Mouse (Mus musculus) mature B cell (primary cell): ENCODE measurements around the gene Fam167b.
"Not testable (repeated sequence)": the region's sequence is repeated elsewhere in the genome, so short reads cannot be mapped to it uniquely, and the experiment has no call there.

Experiments
- in situ Hi-C: fragments of 300-500 bp; cut with MboI; formaldehyde crosslinking; loops from 2 replicates; pipeline ENCODE4 v1.14.3; 2019

Fam167b gene

DNA sequence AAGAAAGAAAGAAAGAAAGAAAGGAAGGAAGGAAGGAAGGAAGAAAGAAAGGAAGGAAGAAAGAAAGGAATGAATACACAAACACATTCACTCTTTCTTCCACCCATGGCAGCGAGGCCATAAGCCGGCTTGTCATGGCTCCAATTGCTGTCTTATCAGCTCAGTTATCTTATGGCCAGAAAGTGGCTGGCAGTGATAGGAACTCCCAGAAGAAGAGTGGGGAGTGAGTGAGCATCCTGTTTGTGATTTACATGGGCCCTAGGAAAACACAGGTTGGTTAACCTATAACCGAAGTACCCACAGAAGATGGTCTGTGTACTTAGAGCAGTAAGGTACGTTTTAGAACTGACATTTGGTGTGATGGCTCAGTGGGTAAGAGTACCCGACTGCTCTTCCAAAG is 17.2 kb downstream of the Fam167b start:
- in situ Hi-C loops: no loop called here

DNA sequence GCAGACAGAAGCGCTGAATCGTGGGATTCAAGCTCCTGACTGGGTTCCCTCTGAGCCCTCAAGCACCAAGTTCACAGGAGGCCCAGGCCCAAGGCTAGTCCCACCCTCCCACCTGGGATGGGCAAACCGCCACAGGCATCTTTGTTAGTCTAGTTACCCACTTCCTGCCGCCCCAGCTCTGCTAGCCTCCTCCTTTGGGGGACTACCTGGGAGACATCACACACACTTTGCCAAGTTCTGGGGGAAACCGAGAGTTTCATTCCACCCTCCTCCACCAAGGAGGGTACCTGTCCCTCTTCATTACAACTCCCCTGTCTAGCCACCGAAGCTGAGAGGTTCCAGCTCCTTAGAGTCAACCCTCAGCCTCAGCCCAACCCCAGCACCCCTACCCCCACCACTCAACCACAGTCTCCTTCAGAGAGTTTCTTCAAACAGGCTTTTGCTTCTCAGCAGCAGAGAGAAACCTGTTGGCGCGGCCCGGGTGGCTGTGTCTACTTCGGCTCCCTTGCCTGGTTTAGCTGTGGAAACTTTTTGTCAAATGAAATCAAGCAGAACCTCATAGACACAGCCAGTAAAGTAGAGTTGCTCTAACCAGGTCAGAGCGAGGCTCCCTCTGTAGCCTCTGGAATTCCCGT is 19.9 kb downstream of the Fam167b start:
- in situ Hi-C loops: no loop called here

DNA sequence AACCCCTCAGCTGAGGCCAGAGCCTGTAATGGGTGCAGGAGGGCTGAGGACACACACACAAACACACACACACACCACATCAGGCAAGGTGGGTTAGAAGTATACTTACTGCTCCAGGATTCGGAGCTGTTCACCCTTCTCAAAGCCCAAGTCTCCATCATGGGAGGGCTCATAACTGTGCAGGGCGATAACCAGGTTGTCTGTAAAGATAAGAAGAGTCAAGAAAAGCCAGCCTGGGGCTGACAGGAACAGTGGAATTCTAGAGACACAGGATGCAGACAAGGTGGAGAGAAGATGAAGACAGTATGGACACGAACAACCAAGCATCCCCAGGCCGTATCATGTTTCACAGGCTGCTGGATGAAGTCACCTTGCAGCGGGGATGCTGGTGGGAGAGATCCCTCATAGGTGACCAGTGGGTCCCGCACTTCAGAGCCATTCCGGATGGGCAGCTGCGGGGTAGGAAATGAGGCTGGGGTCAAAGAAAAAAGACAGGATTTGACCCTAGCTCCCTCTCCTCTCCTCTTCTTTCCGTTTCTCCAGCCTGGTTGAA is 21.0 kb downstream of the Fam167b start:
- in situ Hi-C loops: no loop called here

DNA sequence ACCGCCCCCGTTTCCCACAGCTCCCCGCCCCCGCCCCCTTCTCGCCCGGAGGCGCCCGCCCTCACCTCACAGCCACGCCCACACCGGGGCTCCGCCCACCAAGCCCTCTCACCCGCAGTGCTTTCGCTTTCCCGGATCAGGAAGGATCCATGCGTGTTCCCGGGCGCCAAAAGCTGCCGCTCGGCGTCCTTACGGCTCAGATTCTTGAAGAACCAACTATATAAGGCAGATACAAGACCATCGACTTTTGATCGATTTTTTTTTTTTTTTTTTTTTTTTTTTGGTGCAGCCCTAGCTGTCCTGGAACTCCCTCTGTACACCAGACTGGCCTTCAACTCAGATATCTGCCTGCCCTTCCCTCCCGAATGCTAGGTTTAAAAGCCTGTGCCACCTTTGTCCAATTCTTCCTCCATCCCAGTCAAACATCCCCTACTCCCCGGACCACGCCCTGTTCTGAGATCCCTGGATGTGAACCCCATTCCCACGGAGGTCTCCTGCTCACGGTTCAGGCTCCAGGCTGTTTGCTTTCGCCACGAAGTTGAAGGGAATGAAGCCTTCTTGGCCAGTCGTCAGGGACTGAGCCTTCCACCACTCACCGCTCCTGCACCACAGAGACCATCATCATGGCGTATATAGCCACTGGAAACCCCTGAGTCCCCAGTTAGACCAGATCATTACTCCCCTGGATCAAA is 21.7 kb downstream of the Fam167b start:
- in situ Hi-C loops: no loop called here

DNA sequence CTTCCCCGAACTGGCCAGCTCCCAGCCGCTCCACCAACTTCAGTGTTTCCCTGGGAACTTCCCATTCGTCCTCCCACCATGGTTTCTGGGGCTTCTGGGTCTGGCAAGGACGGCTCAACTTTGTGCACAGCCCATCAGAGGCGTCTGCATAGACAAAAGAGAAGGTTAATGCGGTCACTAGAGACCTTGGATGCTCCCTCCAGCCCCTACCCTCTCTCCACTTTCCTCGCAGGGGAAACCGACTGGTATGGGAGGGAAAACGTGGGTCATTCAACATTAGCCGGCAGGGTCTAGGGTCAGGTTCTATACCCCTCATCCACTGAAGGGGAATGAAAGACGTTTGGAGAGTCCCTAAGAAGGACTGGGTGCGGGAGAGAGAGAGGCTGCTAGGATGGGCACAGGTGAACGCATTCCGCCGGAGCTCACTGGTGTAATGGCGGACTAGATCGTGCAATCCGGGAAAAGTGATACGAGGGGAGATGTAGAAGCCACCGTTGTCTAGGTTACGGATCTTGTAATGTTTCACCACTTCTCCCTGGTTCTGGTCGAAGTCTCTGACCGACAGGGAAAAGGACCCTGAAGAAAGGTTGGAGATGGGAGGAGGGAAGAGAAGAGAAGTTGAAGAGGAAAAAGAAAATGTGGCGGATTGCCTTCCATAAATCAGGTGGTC is 22.4 kb downstream of the Fam167b start:
- in situ Hi-C loops: no loop called here

DNA sequence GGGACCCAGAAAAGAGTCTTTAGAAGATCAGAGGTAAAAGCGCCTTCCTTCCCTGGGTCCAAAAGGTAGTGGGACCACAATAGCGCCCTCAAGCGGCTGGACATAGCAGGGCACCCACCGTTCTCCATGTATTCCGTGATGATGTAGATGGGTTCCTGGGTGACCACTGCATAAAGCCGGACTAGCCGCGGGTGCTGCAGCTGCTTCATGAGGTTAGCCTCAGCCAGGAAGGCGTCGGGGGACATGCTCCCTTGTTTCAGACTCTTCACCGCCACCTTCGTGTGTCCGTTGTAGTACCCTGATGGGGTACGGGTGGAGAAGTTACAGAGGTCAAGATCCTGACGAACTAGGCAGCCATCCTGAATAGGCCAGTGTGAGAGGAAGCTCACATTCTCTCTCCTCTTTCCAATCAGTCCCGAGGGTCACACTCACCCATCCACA is 22.9 kb downstream of the Fam167b start:
- in situ Hi-C loops: no loop called here

DNA sequence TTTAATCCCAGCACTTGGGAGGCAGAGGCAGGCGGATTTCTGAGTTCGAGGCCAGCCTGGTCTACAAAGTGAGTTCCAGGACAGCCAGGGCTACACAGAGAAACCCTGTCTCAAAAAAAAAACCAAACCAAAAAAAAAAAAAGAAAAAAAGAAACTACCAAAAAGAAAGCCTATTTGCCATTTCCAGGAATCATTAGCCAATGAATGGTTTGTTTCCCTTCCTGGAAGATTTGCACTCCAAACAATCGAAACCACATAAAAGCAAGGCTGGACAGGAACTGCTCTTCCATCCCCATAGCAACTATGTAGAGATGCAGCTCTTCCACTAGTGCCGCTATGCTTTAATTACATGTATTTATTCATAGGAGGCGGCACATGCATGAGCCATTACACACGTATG is 23.8 kb downstream of the Fam167b start:
- in situ Hi-C loops: not testable (repeated sequence)

DNA sequence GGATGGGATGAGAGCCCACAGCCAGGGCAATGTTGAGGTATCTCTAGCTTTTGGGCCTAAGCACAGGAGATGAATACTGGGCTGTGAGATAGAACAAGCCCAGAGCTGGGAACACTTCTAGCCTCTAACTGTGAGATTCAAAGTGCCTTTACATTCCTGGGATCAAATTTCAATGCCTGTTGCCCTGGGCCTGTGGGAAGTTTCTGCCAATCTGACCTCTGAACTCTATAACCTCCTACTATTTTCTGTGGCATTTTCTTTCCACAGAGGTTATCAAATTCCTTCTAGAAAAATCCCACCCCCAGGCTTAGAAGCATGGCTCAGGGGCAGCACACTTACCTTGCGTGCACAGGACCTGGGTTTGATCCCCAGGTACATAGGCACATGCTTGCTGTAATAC is 28.1 kb downstream of the Fam167b start:
- in situ Hi-C loops: no loop called here

DNA sequence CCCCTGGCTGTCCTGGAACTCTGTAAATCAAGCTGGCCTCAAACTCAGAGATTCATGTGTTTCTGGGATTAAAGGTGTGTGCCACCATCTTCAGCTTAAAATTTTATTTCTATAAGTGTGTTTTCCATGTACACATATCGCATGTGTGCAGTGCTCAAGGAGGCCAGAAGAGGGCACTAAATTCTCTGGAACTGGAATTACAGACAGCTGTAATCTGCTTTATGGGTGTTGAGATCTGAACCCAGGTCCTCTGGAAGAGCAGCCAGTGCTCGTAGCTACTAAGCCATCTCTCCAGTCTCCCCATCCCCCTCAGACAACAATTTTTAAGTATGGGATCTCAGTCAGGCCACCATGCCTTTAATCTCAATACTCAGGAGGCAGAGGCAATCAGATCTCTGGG is 29.0 kb downstream of the Fam167b start:
- in situ Hi-C loops: loop anchor here (10.0 kb wide), 1 partner anchor 55 kb away; the partner anchor contains the start of genes Eif3i and Tmem234

DNA sequence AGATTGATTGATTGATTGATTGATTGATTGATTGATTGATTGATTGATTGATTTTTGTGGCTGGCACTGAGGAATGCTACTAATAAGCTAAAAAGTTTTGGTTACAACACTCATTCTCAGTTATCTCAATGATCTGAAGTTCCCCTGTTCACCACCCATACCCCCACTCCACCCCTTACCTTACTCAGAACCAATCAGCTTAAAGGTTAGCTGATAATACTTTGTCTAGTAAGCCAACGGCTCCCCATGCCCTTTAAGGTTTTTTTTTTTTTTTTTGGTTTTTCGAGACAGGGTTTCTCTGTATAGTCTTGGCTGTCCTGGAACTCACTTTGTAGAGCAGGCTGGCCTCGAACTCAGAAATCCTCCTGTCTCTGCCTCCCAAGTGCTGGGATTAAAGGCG is 30.7 kb downstream of the Fam167b start:
- in situ Hi-C loops: loop anchor here (10.0 kb wide), 1 partner anchor 57 kb away; the partner anchor contains the start of genes Eif3i and Tmem234

DNA sequence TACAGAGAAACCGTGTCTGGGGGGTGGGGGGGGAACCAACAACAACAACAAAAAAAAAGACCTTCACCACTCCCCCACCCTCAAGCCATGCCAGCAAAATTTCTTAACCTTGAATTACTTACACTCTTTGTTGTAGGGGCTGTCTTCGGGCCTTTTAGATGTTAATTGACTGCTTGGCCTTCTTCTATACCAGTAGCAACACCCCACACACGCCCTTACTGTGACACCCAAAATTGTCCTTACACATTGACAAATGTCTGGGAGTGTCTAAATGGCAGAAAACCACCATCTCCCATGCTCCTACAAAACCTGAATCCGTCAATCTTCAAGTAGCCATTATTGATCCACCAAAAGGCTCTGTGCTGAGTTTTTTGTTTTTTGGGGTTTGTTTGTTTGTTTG is 34.2 kb downstream of the Fam167b start:
- in situ Hi-C loops: loop anchor here (10.0 kb wide), 1 partner anchor 61 kb away; the partner anchor contains the start of genes Eif3i and Tmem234

DNA sequence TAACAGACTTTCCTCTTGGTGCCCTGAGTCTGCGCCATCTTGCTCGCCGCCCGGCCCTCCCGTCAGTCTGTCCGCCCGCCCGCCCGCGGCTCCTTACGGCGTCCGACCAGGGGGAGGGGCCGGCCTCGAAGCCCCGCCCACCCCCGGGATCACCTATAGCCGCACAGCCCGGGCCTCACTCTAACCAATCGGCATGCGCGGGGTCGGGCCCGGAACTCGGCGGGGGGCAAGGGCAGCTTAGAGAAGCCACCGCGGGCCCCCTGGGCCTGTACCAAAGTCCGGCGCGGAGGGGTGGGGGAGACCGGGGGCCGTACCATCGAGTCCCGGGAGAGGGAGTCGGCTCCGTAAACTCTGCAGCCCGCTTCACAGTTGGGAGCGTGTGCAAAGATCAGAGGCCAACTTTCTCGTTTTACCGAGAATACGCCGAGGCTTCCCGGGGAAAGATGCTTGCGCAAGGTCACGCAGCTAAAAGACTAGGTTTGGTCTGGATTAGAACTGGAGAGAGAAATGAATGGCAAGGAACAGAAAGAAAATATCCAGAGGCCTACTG is 35.7 kb downstream of the Fam167b start, which contains the start of gene Hdac1:
Gene Hdac1, minus strand, starts transcription at position 122 of the 550 bp plus-strand sequence.
- in situ Hi-C loops: loop anchor here (10.0 kb wide), 1 partner anchor 62 kb away; the partner anchor contains the start of genes Eif3i and Tmem234

DNA sequence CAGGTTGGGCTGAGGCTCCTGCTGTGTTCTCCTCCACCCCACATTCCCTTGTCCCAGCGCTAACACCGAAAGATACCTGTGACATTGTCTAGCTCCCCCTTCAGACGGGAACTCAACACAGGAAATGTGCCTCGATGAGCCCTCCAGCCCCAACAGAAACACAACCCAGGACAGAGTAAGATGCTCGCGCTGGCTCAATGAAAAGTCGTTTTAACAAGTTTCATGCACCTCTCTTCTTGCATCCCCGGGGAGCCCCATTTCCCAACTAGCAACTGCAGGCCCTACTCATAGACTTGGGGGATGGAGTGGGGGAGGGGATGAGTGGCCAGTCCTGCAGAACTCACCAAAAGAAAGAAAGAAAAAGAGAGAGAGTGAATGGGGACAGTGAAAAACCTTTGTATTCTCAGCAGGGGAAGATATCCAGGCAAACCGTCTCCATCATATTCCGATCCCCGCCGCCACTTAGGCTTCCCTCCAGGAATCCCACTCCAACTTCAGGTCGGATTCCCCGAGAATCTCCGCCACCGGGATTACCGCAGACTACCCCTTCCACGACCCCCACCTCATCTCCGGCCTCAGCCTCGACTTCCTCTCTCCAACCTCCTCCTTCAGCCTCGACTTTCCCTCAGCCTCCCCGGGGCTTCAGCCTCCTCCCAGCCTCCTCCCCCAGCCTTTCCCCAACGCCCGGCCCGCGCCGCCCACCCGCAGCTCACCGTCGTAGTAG is 36.3 kb downstream of the Fam167b start:
- in situ Hi-C loops: loop anchor here (10.0 kb wide), 1 partner anchor 63 kb away; the partner anchor contains the start of genes Eif3i and Tmem234

DNA sequence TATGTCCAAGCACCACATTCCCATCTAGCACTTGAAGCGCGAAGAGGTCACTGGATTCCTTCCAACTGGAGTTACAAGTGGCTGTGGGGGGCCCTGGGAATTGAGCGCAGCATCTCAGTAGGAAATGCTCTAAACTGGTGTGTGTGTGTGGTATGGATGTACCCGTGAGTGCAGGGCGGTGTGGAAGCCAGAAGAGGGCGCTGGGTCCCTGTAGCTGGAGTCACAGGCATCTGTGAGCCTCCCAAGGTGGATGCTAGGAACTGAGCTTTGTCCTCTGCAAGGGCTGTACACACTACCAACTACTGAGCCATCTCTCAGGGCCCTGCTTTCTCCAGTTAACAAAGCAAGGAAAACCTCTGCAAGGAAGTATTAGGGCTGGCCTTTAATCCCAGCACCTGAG is 38.3 kb downstream of the Fam167b start:
- in situ Hi-C loops: loop anchor here (10.0 kb wide), 1 partner anchor 65 kb away; the partner anchor contains the start of genes Eif3i and Tmem234

DNA sequence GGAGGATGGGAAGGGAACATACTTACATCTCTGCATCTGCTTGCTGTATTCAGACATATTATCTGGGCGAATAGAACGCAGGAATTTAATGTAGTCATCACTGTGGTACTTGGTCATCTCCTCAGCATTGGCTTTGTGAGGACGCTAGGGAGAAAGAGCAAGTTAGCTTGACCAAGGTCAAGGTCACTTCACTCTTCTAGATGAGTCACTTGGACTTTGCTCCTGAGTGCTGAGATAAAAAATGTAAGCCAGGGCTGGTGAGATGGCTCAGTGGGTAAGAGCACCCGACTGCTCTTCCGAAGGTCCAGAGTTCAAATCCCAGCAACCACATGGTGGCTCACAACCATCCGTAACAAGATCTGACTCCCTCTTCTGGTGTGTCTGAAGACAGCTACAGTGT is 49.4 kb downstream of the Fam167b start:
- in situ Hi-C loops: not testable (repeated sequence)
